Mouse (Mus musculus) forebrain, embryonic 16.5 days (tissue): ENCODE measurements around the gene N4bp2l1. TPM values are rescaled to one million over a fixed set of nuclear protein-coding genes. Genes with fewer than 3 reads are reported as not detected.

ENCODE experiments used
- ATAC-seq: fragments of 200-750 bp; cut with Nextera tagmentation; 2 replicates; pipeline ENCODE4 v1.8.0; 2017; ENCODE audit warnings: mild to moderate bottlenecking, moderate library complexity
- H3K27ac ChIP-seq: fragments of 300-500 bp; sonication (generic); 2 replicates; pipeline ENCODE4 v1.5.1; 2014; ENCODE audit warnings: low read length, control low read depth
- H3K27me3 ChIP-seq: fragments of 300-500 bp; sonication (generic); replicated peaks from 2 replicates; pipeline ENCODE4 v1.6.1; 2014; ENCODE audit warnings: low read length; ENCODE audit not compliant: control insufficient read depth, insufficient read depth
- H3K36me3 ChIP-seq: fragments of 300-500 bp; sonication (generic); 2 replicates; pipeline ENCODE4 v1.6.1; 2014; ENCODE audit not compliant: control insufficient read depth, insufficient read depth
- H3K4me1 ChIP-seq: fragments of 300-500 bp; sonication (generic); replicated peaks from 2 replicates; pipeline ENCODE4 v1.6.1; 2014; ENCODE audit warnings: low read length; ENCODE audit not compliant: control insufficient read depth, insufficient read depth
- H3K4me2 ChIP-seq: fragments of 300-500 bp; sonication (generic); 2 replicates; pipeline ENCODE4 v1.6.1; 2014; ENCODE audit warnings: mild to moderate bottlenecking, low read length, control low read depth
- H3K4me3 ChIP-seq: fragments of 300-500 bp; sonication (generic); replicated peaks from 2 replicates; pipeline ENCODE4 v1.5.1; 2014; ENCODE audit warnings: mild to moderate bottlenecking, low read length, control low read depth
- H3K9ac ChIP-seq: fragments of 300-500 bp; sonication (generic); replicated peaks from 2 replicates; pipeline ENCODE4 v1.6.1; 2014; ENCODE audit warnings: low read depth, low read length, control low read depth
- H3K9me3 ChIP-seq: fragments of 300-500 bp; sonication (generic); 2 replicates; pipeline ENCODE4 v1.6.1; 2016; ENCODE audit warnings: low read length; ENCODE audit not compliant: control insufficient read depth
- WGBS: fragments of 180-500 bp; shearing (Covaris S2); extraction: QIAGEN DNeasy Blood & Tissue Kit; methylation state at CpG from one replicate; pipeline ENCODE4 v1.1.7; 2014; 5-methylcytosine and 5-hydroxymethylcytosine counted together
- polyA plus RNA-seq: library from polyadenylated mRNA; unstranded; fragments of >200 nt; fragmentation: Nextera tagmentation; extraction: Ambion mirVana; gene quantifications from 2 replicates; pipeline ENCODE4 v1.2.1, GENCODE M21; 2015

N4bp2l1 gene
- polyA plus RNA-seq, 1 experiment from 2014 or later = 12.9 TPM

- no peak overlapping the region for H3K9ac ChIP-seq
- WGBS = 90% methylated on average over 3 of the region's 3 CpGs
Observed at GRCm38 (mm10) chr5:150574403-150574802, 22.6 kb downstream of the N4bp2l1 start.

GRCm38 (mm10) chr5:150570496-150571219 lies 26.3 kb downstream of the N4bp2l1 start:
- Histone ChIP-seq H3K4me1 (no peaks in the 10 kb centered on the region), H3K27ac (0 out of 2 replicates have a peak overlapping the region, but pooled peaks have one; percentile 13), H3K27me3 (no peaks in the 10 kb centered on the region), H3K4me3 (no peak overlapping the region), H3K9me3 (no peaks in the 10 kb centered on the region), H3K4me2 (no peak overlapping the region), H3K36me3 (no peaks in the 10 kb centered on the region), H3K9ac (no peak overlapping the region)
- ATAC-seq = peak; percentile 88
- 46% methylated on average over 11 of the region's 11 CpGs for WGBS

More at GRCm38 (mm10) chr5:150574403-150574802, 22.6 kb downstream of the N4bp2l1 start:
- Histone ChIP-seq H3K4me1 (no peaks in the 10 kb centered on the region), H3K4me3 (no peak overlapping the region), H3K27me3 (no peaks in the 10 kb centered on the region), H3K4me2 (no peak overlapping the region), H3K27ac (no peak overlapping the region), H3K36me3 (no peaks in the 10 kb centered on the region), H3K9me3 (no peaks in the 10 kb centered on the region)
- ATAC-seq = no peak

- no peaks in the 10 kb centered on the region for H3K27me3 ChIP-seq
- H3K4me1 ChIP-seq = no peaks in the 10 kb centered on the region
- H3K9ac ChIP-seq = no peak overlapping the region
- ATAC-seq = no peak
- H3K4me3 ChIP-seq = no peak overlapping the region
- no peaks in the 10 kb centered on the region for H3K36me3 ChIP-seq
- WGBS = 87% methylated on average over 5 of the region's 5 CpGs
- no peaks in the 10 kb centered on the region for H3K9me3 ChIP-seq
- no peak overlapping the region for H3K27ac ChIP-seq
- H3K4me2 ChIP-seq = no peak overlapping the region
Observed at GRCm38 (mm10) chr5:150566971-150567370, 30.0 kb downstream of the N4bp2l1 start.

GRCm38 (mm10) chr5:150566226-150566625 lies 30.8 kb downstream of the N4bp2l1 start:
- no peaks in the 10 kb centered on the region for H3K9me3 ChIP-seq
- H3K27me3 ChIP-seq = no peaks in the 10 kb centered on the region
- H3K36me3 ChIP-seq = no peaks in the 10 kb centered on the region
- no peak overlapping the region for H3K9ac ChIP-seq
- no peak overlapping the region for H3K4me2 ChIP-seq
- no peak for ATAC-seq
- no peak overlapping the region for H3K4me3 ChIP-seq
- H3K27ac ChIP-seq = no peak overlapping the region
- no peaks in the 10 kb centered on the region for H3K4me1 ChIP-seq
- WGBS = 50% methylated on average over 3 of the region's 3 CpGs

GRCm38 (mm10) chr5:150564426-150564825 lies 32.6 kb downstream of the N4bp2l1 start:
- no peaks in the 10 kb centered on the region for H3K36me3 ChIP-seq
- H3K4me3 ChIP-seq = no peak overlapping the region
- no peaks in the 10 kb centered on the region for H3K27me3 ChIP-seq
- no peak overlapping the region for H3K9ac ChIP-seq
- no peak overlapping the region for H3K27ac ChIP-seq
- no peaks in the 10 kb centered on the region for H3K9me3 ChIP-seq
- whole genome bisulfite sequencing = 93% methylated on average over 6 of the region's 6 CpGs
- no peaks in the 10 kb centered on the region for H3K4me1 ChIP-seq
- H3K4me2 ChIP-seq = no peak overlapping the region
- ATAC-seq = no peak

- no peak overlapping the region for H3K4me3 ChIP-seq
- H3K36me3 ChIP-seq = 0 out of 2 replicates have a peak, but pooled peaks cover 2% of the 10 kb centered on the region
- no peak overlapping the region for H3K4me2 ChIP-seq
- H3K4me1 ChIP-seq = no peaks in the 10 kb centered on the region
- no peak overlapping the region for H3K9ac ChIP-seq
- WGBS = 93% methylated on average over 5 of the region's 5 CpGs
- no peak overlapping the region for H3K27ac ChIP-seq
- no peaks in the 10 kb centered on the region for H3K27me3 ChIP-seq
- ATAC-seq = no peak
- no peaks in the 10 kb centered on the region for H3K9me3 ChIP-seq
Observed at GRCm38 (mm10) chr5:150561783-150562182, 35.2 kb downstream of the N4bp2l1 start.

GRCm38 (mm10) chr5:150561376-150561775 lies 35.6 kb downstream of the N4bp2l1 start:
- H3K36me3 ChIP-seq = 0 out of 2 replicates have a peak, but pooled peaks cover 2% of the 10 kb centered on the region

GRCm38 (mm10) chr5:150560851-150561250 lies 36.1 kb downstream of the N4bp2l1 start:
- no peak for ATAC-seq
- 0 out of 2 replicates have a peak, but pooled peaks cover 2% of the 10 kb centered on the region for H3K36me3 ChIP-seq
- H3K4me1 ChIP-seq = no peaks in the 10 kb centered on the region
- no peaks in the 10 kb centered on the region for H3K27me3 ChIP-seq
- H3K4me3 ChIP-seq = no peak overlapping the region
- 97% methylated on average over 5 of the region's 5 CpGs for WGBS
- H3K9me3 ChIP-seq = no peaks in the 10 kb centered on the region
- no peak overlapping the region for H3K4me2 ChIP-seq
- H3K9ac ChIP-seq = no peak overlapping the region
- H3K27ac ChIP-seq = no peak overlapping the region

More at GRCm38 (mm10) chr5:150561376-150561775, 35.6 kb downstream of the N4bp2l1 start:
- no peaks in the 10 kb centered on the region for H3K27me3 ChIP-seq
- H3K9ac ChIP-seq = no peak overlapping the region
- no peak overlapping the region for H3K27ac ChIP-seq
- H3K4me2 ChIP-seq = no peak overlapping the region
- H3K4me3 ChIP-seq = no peak overlapping the region
- no peaks in the 10 kb centered on the region for H3K9me3 ChIP-seq
- ATAC-seq = no peak
- H3K4me1 ChIP-seq = no peaks in the 10 kb centered on the region

- Histone ChIP-seq H3K27me3 (no peaks in the 10 kb centered on the region), H3K4me2 (no peak overlapping the region), H3K9ac (no peak overlapping the region), H3K36me3 (peaks cover 2% of the 10 kb centered on the region; the same call in 1 of the 2 replicates), H3K27ac (no peak overlapping the region), H3K4me1 (no peaks in the 10 kb centered on the region), H3K9me3 (no peaks in the 10 kb centered on the region), H3K4me3 (no peak overlapping the region)
- WGBS = 96% methylated on average over 6 of the region's 6 CpGs
- no peak for ATAC-seq
Observed at GRCm38 (mm10) chr5:150559519-150560103, 37.4 kb downstream of the N4bp2l1 start.
